ENCODE assay signal across 8 mouse cellular contexts in genomic region chr2:33569240-33569639, GRCm38 (mm10).
DNase-seq lines count a peak whose midpoint lies in the region; ATAC-seq and TF ChIP-seq lines count a peak whose summit lies in the region.

No protein-coding gene starts in this region.

- no peak for TF ChIP-seq POLR2A in bone marrow, adult 2 months (IDR thresholded peaks at IDR 0.05; ENCODE audit: borderline replicate concordance, control insufficient read depth, low read depth, low read length)

- WGBS in bone marrow, adult 2 months, result 9% methylated on average over 9 of the region's 9 CpGs
- 19% methylated on average over 9 of the region's 9 CpGs for WGBS in hindbrain, embryonic 15.5 days
- 47% methylated on average over 9 of the region's 9 CpGs for WGBS in midbrain, postnatal 0 days

- H3K9me3 ChIP-seq in hindbrain, embryonic 15.5 days, result no peaks in the 10 kb centered on the region
- H3K9me3 ChIP-seq in midbrain, postnatal 0 days (ENCODE audit: low read length), result no peaks in the 10 kb centered on the region

- H3K27ac ChIP-seq in gastrocnemius, adult 2 months, result no peak overlapping the region
- no peak overlapping the region for H3K27ac ChIP-seq in bone marrow, adult 2 months (ENCODE audit: control insufficient read depth, insufficient read depth, low read depth, low read length, poor library complexity)
- peak overlapping the region; percentile 66; the same call in 1 of the 2 replicates for H3K27ac ChIP-seq in hindbrain, embryonic 15.5 days (replicated peaks)
- H3K27ac ChIP-seq in midbrain, postnatal 0 days (ENCODE audit: low read depth, low read length), result no peak overlapping the region

- no peaks in the 10 kb centered on the region for H3K36me3 ChIP-seq in hindbrain, embryonic 15.5 days
- H3K36me3 ChIP-seq in midbrain, postnatal 0 days (ENCODE audit: insufficient read depth, low read length), result no peaks in the 10 kb centered on the region

- peaks cover 19% of the 10 kb centered on the region for H3K27me3 ChIP-seq in hindbrain, embryonic 15.5 days
- H3K27me3 ChIP-seq in midbrain, postnatal 0 days (ENCODE audit: insufficient read depth, low read length), result peaks cover 19% of the 10 kb centered on the region

- no peak overlapping the region for H3K4me3 ChIP-seq in gastrocnemius, adult 2 months
- no peak overlapping the region for H3K4me3 ChIP-seq in bone marrow, adult 2 months (replicated peaks; ENCODE audit: control insufficient read depth, low read depth, low read length)
- H3K4me3 ChIP-seq in hindbrain, embryonic 15.5 days, result no peak overlapping the region
- no peak overlapping the region for H3K4me3 ChIP-seq in midbrain, postnatal 0 days (ENCODE audit: low read depth, low read length)

- no peaks in the 10 kb centered on the region for H3K4me1 ChIP-seq in bone marrow, adult 2 months (ENCODE audit: control insufficient read depth, insufficient read depth, low read length)
- H3K4me1 ChIP-seq in hindbrain, embryonic 15.5 days (replicated peaks), result peaks cover 45% of the 10 kb centered on the region
- H3K4me1 ChIP-seq in midbrain, postnatal 0 days (ENCODE audit: insufficient read depth, low read length), result no peaks in the 10 kb centered on the region

- peak overlapping the region; percentile 17; the same call in 1 of the 2 replicates for H3K4me2 ChIP-seq in hindbrain, embryonic 15.5 days
- no peak overlapping the region for H3K4me2 ChIP-seq in midbrain, postnatal 0 days (ENCODE audit: low read depth, low read length, poor library complexity, severe bottlenecking)

- DNase-seq in gastrocnemius, adult 2 months, result peak; percentile 55
- DNase-seq in gastrocnemius, adult 8-10 months (ENCODE audit: low spot score in 2 of 2), result no peak
- DNase-seq in A20 (ENCODE audit: low read depth, low spot score), result peak; percentile 43
- DNase-seq in midbrain, postnatal 0 days (ENCODE audit: low spot score), result no peak
- DNase-seq in layer of hippocampus, adult 11-12 months (ENCODE audit: low spot score), result no peak
- no peak for DNase-seq in ovary, postnatal 14 days (ENCODE audit: low spot score)

- TF ChIP-seq CTCF in gastrocnemius, adult 2 months (IDR thresholded peaks at IDR 0.05), result peak; percentile 72
- peak; percentile 57 for TF ChIP-seq CTCF in bone marrow, adult 2 months (IDR thresholded peaks at IDR 0.05; ENCODE audit: control insufficient read depth, insufficient read depth, low read length)
- peak; percentile 59 for TF ChIP-seq CTCF in midbrain, postnatal 0 days (IDR thresholded peaks at IDR 0.05)

- H3K9ac ChIP-seq in hindbrain, embryonic 15.5 days, result no peak overlapping the region
- H3K9ac ChIP-seq in midbrain, postnatal 0 days (replicated peaks; ENCODE audit: low read length, poor library complexity, severe bottlenecking), result no peak overlapping the region

- no peak for ATAC-seq in hindbrain, embryonic 15.5 days (ENCODE audit: low FRiP score, low read depth)
- no peak for ATAC-seq in midbrain, postnatal 0 days (ENCODE audit: low FRiP score)

- intact Hi-C loops in gastrocnemius, adult 2 months (cut with DNase I), result loop anchor here (2.0 kb wide), 1 partner anchor 74 kb away; no protein-coding TSS in a partner anchor

Comparison
In these comparisons a context has a peak if more than half of its experiments do, and no peak if none do; other contexts are left out.
1. DNase-seq: peak in gastrocnemius, adult 2 months (single experiment) and A20 (single experiment); none in gastrocnemius, adult 8-10 months (0 of 2), midbrain, postnatal 0 days (single experiment), layer of hippocampus, adult 11-12 months (single experiment) and ovary, postnatal 14 days (single experiment).
2. Peak in every context shown above with its lines, with median percentiles within 50 percentile points of each other: CTCF ChIP-seq.